Mouse (Mus musculus): Measurements from ENCODE around the gene Yif1b.

Yif1b gene

DNA sequence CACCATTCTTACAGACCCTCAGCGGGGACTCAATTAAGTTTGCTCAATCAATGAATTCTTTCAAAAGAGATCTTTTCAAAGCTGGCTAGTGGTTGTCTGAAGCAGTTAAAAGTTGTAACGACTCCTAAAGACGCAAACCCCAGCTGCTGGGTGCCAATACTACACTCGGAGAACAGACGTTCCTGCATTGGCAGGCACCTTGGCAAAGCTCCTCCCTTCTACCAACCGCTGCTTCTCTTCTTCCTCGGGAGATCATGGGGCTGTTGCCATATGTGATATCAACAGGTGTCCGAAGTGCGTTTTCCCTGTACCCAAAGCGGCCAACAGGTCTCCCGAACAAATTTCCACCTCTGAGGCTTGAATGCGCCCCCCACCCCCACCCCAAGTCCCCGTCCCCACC is 42.7 kb downstream of the Yif1b start:
- no peak for DNase-seq (ENCODE audit: low read depth)

DNA sequence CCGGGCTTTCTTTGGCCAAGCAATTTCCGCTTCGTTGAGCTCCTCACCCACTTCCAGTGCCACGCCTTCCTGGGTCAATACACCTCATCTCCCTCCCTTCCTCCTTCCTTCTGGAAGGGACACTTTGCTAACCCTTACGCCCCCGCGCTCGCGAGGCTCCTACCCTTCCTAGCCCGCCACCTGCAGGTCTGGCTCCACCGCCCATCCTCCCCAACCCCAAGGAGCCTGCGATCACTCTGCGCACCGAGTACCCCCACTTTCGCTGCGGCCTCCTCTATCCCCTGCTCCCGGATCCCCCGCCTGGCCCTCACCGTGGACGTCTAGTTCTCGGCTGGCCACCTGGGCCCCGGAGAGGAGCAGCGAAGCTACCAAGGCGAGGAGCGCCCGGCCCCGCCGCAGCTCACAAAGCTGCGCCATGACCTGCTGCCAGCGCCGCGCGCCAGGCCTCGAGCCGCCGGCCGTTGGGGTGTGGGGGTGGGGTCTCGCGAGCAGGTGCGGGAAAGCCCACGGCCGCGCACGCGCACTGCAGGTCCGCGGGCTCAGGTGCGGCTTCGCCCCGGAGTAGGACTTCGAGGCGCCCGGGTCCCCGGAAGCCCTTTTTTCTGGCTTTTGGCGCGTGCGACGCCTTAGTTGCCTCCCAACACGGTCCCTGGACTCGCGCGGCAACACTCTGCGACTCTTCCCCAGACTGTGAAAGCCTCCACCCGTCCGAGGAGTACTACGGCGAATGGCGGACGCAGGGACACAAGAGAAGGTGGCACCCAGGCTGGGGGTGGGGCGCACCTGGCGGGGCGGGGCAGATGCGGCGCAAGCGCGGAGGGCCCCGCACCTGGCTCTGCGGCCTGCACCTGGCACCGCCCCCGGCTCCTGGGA is 43.3 kb downstream of the Yif1b start, which contains the start of gene Spint2:
Gene Spint2, minus strand, starts transcription at position 712 of the 873 bp plus-strand sequence.
- no peak for DNase-seq (ENCODE audit: low read depth)

GRCm38 (mm10) chr7:29282074-29282554 is 44.0 kb downstream of the Yif1b start:
- no peak for DNase-seq (ENCODE audit: low read depth)

DNA sequence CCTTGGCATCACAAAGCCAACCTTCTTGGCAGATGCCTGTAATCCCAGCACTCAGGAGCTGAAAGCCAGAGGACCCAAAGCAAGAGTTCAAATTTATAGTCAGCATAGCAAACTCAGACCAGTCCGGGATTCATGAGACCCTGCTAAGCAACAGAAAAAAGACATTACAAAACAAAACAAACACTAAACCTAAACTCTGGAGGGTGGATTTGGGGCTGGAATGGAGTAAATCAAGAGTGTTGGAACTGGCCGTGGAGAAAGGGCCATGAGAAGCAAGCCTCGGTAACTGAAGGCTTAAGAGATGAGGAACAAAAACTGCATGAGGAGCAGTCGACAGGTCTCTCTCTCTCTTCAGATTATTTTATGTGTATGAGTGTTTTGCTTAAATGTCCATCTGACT is 45.7 kb downstream of the Yif1b start:
- DNase-seq (ENCODE audit: low read depth), result no peak

DNA sequence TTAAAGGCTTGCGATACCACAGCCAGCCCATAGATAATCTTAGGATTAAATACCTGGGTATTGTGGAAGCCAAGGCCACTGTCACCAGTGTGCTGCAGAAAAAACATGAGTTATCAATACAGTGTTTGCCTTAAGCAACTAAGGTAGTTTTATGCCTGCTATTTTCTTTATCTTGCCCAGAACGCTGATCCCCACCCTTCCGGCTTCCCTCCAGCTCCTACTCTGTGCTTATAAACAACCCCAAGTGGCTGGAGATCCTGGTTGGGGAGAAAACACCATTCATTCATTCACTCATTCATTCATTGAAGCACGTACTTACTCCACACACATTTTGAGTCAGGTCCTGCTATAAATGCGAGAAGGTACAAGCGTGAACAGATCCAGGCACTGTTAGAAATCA is 46.4 kb downstream of the Yif1b start:
- no peak for DNase-seq (ENCODE audit: low read depth)

- no peak for DNase-seq (ENCODE audit: low read depth)
These were observed 49.4 kb downstream of the Yif1b start for GRCm38 (mm10) chr7:29287481-29287880.

- no peak for DNase-seq (ENCODE audit: low read depth)
These were observed 50.0 kb downstream of the Yif1b start for GRCm38 (mm10) chr7:29288079-29288478.

DNA sequence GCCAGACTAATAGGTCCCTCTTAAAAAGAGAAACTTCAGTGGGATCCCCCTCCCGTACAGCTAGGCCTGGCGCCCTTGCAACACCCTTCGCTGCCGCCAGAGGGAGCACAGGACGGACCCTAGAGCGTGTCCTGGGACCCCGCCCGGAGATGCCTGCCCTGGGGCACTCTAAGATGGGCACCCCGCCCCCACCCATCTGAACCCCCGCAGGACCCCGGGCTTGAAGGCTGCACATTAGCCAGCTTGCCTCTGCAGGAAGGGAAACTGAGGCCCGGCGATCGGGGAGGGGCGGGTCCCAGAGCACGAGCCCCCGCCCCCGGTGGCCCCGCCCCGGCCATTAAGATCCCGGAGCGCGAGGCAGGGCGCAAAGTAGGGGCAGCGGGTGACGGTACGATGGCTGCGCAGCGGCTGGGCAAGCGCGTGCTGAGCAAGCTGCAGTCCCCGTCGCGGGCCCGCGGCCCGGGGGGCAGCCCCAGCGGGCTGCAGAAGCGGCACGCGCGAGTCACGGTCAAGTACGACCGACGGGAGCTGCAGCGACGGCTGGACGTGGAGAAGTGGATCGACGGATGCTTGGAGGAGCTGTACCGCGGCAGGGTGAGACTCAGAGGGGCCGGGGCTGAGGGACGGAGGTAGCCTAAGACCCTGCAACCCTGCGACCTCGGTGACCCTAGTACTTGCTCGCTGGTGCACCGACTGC is 51.0 kb downstream of the Yif1b start, which contains the start of gene Ppp1r14a:
Gene Ppp1r14a, plus strand, starts transcription at position 367 of the 697 bp plus-strand sequence.
- DNase-seq (ENCODE audit: low read depth), result no peak

DNA sequence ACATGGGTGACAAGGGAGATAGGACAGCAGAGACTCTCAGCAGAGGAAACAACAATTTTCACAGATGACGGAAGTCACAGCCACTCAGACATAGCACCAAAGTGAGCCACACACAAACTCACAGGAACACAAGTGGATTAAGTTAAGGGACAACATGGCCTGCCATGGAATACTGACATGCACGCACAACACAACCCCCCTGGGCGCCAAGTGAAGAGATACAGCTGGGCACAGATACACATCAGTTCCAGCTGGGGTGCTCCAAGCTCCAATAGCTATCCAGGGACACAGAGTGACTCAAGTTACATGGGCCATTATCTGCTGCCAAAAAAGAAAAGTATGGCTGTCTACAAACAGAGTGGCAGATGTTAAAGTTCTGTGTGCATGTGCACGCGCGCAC is 51.7 kb downstream of the Yif1b start:
- DNase-seq (ENCODE audit: low read depth), result no peak

DNA sequence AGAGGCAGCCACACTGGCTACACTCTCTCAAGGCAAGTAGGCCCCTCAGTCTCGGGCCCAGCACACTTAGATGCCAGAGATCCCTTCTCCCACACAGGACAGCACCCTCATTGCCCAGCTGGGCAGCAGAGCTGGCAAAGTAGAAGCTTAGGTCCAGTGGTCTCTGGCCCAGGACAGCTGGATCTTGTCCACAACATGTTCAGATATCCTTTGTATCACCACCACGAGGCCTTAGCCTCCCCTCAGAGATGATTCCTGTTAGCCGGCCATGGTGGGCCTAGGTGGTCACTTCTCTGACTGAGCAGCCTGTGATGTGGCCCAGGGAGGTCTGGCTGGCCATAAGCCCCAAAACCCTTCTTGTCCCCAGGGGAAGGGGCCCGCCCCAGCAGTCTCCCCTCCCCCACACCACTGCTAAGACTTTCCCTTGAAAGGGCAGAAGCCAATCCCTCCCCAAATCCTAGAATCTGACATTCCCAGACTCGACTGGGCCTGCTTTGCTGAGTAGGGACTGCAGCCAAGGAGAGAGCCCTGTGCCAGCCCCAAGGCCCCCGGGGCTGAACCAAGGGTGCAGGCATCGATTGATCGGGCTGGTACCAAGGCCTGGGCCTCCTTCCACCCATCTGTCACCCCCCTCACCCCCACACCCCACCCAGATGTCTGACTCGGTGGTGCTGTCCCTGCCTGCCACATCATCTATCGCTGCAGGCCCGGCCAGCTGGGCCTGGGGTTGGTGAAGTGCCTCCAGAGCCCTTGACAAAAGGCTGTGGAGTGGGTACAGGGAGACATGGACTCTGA is 52.8 kb downstream of the Yif1b start:
- no peak for DNase-seq (ENCODE audit: low read depth)

- DNase-seq (ENCODE audit: low read depth), result no peak
These were observed 53.7 kb downstream of the Yif1b start for GRCm38 (mm10) chr7:29291616-29292457.

DNA sequence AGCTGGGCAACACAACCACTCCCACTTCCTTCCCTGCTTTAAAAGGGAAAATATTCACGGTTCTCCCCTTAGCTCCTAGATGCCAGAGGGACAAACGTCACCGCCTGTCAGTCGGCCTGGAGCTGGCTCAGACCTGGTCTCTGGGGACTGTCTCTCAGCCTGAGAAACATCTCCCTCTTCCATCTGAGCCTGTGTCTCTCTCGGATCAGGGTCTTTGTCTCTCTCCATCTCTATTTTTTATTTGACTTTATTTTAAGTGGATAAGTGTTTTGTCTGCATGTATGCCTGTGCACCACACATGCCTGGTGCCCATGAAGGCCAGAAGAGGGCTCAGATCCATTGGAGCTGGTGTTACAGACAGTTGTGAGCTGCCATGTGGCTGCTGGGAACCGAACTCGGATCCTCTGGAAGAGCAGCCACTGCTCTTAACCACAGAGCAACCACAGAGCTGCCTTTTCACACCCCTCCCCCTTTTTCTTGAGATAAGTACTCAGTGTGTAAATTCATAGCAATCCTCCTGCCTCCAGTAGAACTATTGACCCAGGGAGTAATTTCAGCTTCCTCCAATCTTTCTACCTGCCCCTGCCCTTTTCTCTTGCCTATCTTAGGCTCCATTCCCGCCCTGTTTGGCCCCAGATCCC is 54.4 kb downstream of the Yif1b start:
- DNase-seq (ENCODE audit: low read depth), result no peak

- DNase-seq (ENCODE audit: low read depth), result no peak
These were observed 55.3 kb downstream of the Yif1b start for GRCm38 (mm10) chr7:29293131-29294065.

DNA sequence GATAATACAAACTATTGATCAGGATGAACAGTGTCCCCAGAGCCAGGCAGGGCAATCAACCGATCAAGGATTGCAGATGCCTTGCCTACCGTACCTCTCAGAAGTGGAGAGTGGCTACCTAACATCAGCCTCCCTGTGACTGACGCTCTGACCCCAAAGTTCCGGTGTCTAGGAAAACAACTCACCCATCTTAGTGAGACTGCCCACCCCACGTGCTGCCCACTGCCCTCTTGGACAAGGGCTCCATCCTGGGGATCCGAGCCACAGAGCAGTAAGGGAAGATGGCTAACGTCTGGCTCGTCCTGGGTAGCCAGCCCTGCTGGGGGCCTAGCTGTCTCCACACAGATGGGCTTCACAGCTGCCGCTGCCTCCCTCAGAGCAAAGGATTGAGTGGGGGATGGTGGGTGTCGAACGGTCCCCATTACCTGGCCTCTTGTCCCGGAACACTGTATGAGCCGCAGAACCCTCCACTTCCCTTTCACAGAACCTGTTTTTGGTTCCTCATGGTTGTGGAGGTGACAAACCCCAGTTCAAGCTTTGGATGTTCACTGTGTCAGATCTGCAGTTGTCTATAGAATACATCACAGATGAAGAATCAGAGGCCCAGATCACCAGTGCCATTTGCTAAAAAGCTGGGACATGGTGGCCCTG is 56.1 kb downstream of the Yif1b start:
- DNase-seq (ENCODE audit: low read depth), result no peak

DNA sequence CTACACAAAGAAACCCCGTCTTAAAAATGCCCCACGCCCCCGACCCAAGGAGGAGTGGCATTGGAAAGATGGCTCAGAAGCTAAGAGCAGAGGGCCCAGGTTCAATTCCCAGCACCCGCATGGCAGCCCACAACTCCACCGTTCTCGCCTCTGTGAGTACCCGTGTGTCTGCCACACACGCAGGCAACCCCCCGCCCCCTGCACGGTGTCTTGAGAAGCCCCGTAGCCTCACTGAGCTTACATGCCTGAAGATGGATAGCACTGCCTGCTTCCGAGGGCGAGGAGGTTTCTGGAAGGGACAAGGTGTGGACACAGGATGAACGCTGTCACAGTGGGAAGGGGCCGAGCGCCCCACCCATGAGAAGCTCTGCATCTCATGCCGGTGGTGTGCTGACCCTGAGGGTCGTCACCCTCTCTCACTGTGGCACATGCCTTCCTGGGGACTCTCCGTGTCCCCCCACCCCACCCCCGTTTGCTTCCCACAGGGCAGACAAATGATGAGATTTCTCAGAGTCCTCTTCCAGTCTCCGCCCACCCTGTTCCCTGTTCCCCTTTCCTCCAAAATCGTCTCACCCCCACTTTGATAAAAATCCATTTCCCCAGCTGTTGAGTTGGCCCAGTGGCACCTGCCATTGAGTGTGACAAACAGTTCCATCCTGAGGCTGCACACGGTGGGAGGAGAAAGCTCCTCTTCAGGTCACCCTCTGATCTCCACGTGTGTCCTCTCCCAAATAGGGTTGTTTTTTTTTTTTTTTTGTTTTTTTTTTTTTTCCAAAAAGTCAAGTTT is 57.9 kb downstream of the Yif1b start:
- no peak for DNase-seq (ENCODE audit: low read depth)

GRCm38 (mm10) chr7:29296998-29297397 is 58.9 kb downstream of the Yif1b start:
- DNase-seq (ENCODE audit: low read depth), result no peak
